Mouse (Mus musculus) spleen, postnatal 14 days (tissue): ENCODE results near the gene Afg3l1.
A peak's percentile ranks its signal among the peaks of the same experiment; 100 is the strongest.
"Not testable (repeated sequence)": the region's sequence is repeated elsewhere in the genome, so short reads cannot be mapped to it uniquely, and the experiment has no call there.

Experiments used
- DNase-seq, 2 experiments: peaks; one replicate each; pipeline ENCODE4 v3.0.0; 2021 to 2022; ENCODE audit warnings: low spot score in 2 of 2

Gene Afg3l1

DNA sequence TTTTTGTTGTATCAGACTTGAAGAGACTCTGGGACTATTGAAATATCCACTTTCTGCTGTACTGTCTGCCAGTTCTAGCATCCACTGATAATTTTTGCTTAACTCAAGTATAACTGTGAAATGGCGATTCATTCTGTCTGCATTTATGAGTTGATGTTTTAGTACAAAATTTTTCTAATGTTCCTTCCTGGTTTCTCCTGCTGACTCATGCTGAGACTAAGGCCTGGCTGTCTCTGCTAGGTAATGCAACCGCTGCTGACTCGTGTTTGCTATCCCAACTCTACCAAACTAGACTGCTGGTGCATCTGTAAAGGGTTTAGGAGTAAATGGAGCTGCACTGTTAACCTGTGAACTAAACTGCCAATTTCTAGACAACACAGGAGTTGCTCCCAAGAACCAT is 10.2 kb upstream of the Afg3l1 start:
- DNase-seq: no peak

GRCm38 (mm10) chr8:123472991-123473390 is 4.7 kb upstream of the Afg3l1 start:
- not testable (repeated sequence) for DNase-seq

- DNase-seq: not testable (repeated sequence)
Observed at GRCm38 (mm10) chr8:123474549-123474948, 3.2 kb upstream of the Afg3l1 start.

- DNase-seq: no peak
Observed at GRCm38 (mm10) chr8:123476911-123477736, 579 bp upstream of the Afg3l1 start.

DNA sequence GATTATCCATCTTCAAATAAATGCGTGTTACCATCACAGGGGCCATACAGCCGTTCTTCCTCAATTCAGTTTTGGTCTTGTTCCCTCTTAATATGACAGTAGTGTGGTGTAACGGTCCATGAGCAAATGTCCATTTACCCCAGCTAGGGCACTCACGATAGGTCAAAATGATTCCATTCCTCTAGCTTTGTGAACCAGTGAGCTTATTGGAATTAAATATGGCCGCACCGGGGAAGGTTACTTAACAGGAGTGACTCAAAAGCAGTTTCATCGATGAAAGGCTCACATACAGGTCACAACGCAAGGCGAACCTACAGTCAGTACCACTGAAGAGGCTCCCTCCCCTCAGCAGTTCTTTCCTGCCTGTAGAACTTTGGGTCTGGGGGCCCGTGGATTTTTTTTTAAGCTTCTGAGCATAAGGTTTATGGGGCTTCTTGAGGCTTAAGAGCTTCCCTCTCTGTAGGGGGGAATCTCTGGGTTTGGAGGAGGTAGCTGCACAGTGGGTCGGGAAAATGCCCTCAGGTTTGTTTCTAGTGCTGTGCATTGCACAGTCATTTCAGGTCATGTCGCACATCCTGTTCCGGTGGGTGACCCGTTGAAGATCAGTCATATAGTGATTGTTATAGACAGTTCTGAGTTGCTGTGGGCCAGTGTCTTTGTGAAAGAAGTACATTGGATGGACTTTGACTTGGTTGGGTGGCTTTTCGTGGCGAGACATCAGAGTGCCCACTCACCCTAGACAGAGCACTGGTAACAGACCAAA is 934 bp downstream of the Afg3l1 start:
- no peak for DNase-seq

DNA sequence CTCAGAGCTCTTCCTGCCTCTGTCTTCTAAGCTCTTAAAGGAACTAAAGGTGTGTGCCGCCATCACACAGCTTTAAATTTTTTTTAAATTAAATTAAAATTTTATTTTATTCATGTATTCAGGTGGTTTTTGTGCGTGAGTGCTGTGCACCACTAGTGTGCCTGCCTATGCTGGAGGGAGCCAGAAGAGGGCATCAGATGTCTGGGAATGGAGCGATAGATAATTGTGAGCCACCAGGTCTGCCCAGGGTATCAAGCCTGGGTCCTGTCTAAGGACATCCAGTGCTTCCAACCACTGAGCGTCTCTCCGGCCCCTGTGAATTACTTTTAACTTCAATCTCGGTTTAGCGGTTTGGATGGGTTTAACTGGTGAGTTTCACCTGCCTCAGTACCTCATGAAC is 4.9 kb downstream of the Afg3l1 start:
- DNase-seq: no peak

DNA sequence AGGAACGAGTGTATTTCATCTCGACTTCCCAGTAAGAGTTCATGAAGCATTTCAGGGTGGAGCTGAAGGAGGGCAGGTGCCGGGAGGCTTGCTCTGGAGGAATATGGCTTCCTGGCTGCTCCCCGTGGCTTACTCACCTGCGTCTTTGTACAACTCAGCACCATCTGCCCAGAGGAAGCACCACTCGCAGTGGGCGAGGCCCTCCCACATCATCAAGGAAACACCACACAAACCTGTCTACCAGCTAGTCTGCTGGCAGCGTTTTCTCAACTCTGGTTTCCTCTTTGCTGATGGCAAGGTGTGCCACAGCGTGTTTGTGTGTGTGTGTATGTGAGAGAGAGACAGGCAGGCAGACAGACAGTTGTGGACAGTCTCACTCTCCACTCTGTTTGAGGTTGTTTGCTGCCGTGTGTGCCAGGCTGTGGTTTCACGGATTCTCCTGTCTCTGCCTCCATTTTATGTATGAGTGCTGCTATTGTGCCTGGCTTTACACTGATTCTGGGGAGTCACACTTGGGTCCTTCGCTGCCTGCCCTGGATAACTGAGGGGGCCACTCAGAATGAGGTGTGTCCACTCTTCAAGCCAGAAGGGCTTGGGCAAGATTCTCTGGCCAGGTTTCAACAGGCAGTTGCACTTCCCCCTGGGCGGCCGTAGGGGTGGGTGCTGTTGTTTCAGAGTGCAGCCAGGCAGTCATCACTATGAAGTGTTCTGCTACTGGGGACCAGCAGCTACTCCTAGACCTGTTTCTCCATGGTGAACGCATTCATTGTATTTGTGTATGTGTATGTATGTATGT is 13.8 kb downstream of the Afg3l1 start:
- no peak for DNase-seq

DNA sequence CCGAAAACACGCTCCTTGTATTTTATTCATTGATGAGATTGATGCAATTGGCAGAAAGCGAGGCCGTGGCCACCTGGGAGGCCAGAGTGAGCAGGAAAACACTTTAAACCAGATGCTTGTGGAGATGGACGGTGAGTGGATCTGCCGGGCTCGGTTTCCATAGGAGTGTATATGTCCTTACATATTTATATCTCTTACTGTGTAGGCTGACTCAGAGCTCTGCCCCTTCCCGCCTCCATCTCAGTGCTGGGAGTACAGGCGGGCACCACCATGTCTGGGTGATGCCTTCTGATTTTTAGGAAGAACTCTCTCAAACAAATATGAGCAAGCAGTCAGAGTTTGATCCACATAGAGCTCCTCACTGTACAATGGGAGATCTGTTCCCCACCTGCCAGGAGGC is 15.2 kb downstream of the Afg3l1 start:
- DNase-seq: no peak

DNA sequence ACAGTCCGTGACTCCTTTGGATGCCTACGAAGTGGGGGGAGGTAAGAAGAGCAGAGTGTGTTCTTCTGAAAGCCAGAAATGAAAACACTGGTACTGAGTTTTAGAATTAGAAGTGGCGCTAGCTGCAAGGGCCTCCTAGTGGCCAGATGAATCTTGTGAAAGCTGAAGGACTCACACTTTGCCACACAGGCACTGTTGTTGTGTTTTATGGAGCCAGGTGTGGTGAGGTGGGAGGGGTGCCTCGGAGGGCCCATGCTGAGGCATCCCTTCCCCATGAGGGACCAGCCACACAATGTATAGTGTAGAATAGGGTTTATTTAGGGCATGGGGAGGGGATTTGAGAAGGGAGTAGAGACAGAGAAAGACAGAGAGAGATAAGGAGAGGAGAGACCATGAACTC is 20.0 kb downstream of the Afg3l1 start:
- DNase-seq: no peak

DNA sequence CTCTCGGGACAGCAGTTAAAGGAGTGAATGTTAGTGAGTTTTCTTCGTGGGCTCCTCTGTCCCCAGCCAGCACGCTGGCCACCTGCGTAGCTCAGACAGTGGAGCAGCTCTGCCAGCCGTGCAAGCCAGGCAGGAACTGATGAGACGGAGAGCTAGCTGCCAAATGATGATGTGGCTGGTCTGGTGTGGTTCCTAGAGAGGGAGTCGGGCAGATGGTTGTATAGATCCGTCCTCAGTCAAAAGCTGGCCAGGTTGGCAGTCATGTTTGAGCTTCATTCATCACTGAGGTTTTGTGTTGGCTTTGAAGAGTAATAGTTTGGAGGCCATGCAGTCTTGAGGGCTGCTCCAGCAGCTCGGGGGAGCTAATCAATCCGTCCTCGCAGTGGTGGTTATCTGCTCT is 21.3 kb downstream of the Afg3l1 start:
- DNase-seq: no peak

DNA sequence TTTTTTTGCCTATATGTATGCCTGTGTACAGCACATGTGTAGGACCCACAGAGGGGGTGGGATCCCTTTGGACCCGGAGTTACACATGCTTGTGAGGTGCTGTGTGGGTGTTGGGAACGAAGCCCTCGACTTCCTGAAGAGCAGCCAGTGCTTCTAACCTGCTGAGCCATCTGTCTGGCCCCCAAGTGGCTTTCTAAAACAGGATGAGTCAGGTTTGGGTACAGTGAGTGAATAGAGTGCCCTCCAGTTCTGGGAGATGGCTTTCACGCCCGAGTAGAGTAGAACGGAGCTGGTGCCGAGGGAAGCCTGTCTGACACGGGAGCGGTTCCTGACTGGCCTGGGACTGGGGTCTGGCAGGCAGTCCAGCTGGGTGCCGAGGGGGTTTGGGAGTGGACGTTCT is 21.9 kb downstream of the Afg3l1 start:
- no peak for DNase-seq

DNA sequence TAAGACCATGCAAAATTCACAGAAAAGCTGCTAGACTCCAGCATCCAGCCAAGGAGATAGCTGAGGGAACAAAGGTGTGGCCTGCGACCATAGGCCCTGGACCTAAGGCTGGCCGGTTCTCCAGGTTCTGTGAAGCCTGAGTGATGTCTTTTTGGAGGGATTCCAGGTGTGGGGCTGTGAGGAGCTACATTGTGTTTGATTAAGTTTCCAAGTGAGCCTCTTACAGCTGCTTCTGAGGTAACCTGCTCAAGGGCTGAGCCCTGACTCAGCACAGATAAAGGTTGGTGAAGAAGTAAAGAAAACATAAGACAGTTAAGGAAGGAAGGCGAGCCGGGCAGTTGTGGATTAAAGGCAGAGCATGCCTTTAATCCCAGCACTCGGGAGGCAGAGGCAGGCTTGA is 24.5 kb downstream of the Afg3l1 start:
- DNase-seq: no peak

DNA sequence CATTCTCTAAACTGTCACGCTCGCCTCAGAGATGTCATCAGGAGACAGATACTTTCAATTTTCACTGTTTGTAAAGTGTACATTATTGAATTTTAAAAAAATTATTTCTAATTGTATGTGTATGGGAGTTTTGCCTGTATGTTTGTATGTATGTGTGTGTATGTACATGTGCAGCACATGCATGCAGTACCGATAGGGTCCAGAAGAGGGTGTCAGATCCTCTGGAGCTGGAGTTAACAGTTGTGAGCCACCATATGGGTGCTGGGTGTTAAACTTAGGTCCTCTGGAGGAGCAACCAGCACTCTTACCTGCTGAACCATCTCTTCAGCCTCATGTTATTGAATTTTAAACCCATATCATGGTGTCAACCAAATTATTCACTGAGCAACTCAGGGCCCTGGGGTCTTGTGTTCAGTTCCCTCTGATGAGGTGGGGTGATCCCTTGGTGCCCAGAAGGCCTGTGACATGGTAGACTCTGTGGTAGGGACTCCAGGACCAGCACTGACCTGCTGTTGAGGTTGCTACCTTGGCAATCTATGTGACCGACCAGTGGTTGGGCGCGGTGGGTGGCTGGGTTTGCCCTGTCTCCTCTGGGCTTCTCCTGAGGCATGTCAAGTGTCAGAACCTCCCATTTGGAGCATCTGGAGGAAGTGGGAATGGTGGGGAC is 26.2 kb downstream of the Afg3l1 start:
- no peak for DNase-seq

DNA sequence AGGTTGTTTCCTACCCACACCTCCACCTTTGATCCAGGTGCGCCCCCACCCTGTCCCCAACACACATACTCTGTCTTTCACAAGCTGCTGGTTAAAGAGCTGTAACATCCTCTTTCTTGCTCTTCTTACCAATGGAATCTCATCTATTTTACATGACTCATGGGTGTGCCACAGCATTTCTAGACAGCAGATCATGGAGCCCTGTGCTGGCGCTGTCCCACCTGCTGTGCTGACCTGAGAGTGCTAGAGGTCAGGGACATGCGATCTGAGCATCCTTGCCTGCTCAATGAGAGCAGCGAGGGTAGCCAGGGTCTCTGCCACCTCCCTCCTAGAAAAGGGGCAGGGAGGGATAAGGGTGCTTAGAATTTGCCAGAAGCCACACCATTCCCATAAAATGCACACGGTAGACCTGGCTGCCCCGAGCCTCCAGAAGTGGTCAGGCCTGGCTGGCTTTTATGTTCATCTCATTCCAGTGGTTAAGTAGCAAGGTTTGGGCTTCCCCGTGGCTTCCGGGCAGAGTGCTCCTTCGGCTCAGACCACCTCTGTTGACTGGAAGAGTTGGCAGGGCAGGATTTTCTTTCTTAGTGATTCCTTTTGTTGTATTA is 27.0 kb downstream of the Afg3l1 start:
- no peak for DNase-seq

- no peak for DNase-seq
Observed at GRCm38 (mm10) chr8:123505267-123505666, 27.6 kb downstream of the Afg3l1 start.

GRCm38 (mm10) chr8:123505695-123506094 is 28.0 kb downstream of the Afg3l1 start:
- no peak for DNase-seq

GRCm38 (mm10) chr8:123507153-123507552 is 29.4 kb downstream of the Afg3l1 start:
- no peak for DNase-seq

DNA sequence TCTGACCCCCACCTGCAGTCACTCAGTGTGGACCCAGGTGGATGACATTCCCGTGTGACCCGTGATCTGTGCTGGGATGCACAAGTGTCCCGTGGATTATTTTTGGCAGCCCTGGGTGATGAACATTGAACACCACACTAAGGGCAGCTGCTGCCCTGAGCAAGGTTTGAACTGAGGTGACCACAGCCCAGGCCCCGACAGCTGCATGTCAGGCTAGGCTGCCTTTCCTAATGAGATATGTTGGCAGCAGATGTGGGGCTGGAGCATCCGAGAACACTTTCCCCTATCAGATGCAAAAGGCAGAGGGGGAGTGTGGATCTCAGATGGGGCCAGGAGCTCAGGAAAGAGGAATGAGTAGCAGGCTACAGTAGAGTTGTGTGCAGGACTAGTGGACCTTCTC is 33.1 kb downstream of the Afg3l1 start:
- no peak for DNase-seq

DNA sequence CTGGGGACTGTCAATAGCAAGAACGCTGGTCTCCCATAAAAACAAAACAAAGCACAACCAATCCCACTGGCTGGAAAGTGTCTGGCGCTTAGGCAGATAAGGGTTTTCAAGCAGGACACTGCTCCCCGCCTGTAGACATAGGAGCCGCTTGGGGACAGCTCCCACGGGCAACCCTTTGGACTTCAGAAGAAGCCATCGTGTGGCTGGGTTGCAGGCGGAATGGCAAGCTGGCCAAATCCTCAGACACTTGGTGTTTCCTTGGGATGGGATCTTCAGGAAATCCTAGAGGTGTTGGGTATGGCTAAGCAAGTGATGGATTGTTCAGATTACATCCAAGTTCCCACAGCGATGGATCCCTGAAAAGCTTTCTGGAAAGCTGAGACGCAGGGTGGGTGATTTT is 36.4 kb downstream of the Afg3l1 start:
- no peak for DNase-seq

DNA sequence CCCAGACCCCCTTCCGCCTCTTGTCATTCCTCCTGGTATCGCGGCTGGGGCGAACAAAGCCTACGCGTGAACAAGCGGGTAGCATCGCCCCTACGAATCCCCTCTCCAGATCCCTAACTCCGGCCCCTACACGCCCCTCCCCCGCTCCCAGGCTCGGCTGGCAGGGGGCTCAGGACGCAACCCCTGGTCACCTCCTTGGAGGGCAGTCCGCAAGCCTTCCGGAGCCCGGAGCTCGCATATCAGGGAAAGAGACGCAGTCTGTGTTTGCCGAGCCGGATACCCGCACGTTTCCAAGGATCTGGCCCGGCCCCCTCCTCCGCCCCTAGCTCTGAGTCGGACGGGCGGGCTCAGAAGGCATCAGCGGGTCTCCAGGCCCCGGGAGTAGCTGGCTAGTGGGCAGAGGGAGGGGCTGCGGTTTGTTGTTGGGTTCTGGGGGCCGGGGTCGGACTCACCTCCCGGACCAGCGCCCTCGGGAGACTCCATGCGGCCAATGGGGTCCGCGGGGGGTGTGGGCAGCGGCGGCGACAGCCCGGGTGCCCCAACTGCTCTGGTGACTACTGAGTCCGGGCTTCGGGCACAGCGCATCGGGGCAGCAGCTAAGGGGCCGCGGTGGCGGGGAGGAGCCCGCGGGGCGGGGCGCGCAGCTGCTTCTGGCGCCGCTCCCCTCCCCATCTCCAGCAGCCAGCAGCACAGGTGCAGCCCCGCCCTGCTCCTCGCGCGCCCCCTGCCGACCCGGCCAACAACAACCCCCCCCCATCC is 37.3 kb downstream of the Afg3l1 start, which contains the start of gene Dbndd1:
Dbndd1 (minus strand) TSS at position 683 of the 759 bp plus-strand sequence.
- DNase-seq: peak in 1 of 2 experiments; percentile 29

- no peak for DNase-seq
Observed at GRCm38 (mm10) chr8:123515540-123515897, 37.8 kb downstream of the Afg3l1 start.
